Mouse (Mus musculus): ENCODE measurements around the gene Plcxd2. TPM values are rescaled to one million over a fixed set of nuclear protein-coding genes. Genes with fewer than 3 reads are reported as not detected.

Plcxd2 gene
- polyA plus RNA-seq, 1 experiment = 46.9 TPM

- no peaks in the 10 kb centered on the region for H3K27me3 ChIP-seq (ENCODE audit: control insufficient read depth, insufficient read depth, low read length)
- no peak for DNase-seq
- H3K4me1 ChIP-seq (ENCODE audit: control insufficient read depth, insufficient read depth, low read length) = no peaks in the 10 kb centered on the region
- H3K27ac ChIP-seq (ENCODE audit: insufficient read depth, low read length) = no peak overlapping the region
- TF ChIP-seq CTCF (IDR thresholded peaks at IDR 0.05; ENCODE audit: borderline replicate concordance, insufficient read depth, low read depth, low read length) (no peak), POLR2A (IDR thresholded peaks at IDR 0.05; ENCODE audit: borderline replicate concordance, insufficient read depth, low read length) (no peak)
- 96% methylated on average over 2 of the region's 2 CpGs for WGBS
- H3K4me3 ChIP-seq (replicated peaks; ENCODE audit: insufficient read depth, low read depth, low read length) = no peak overlapping the region
These were observed 63.7 kb downstream of the Plcxd2 start for GRCm38 (mm10) chr16:45946335-45946734.

- H3K4me1 ChIP-seq (ENCODE audit: control insufficient read depth, insufficient read depth, low read length) = no peaks in the 10 kb centered on the region
- DNase-seq = no peak
- H3K4me3 ChIP-seq (replicated peaks; ENCODE audit: insufficient read depth, low read depth, low read length) = no peak overlapping the region
- H3K27ac ChIP-seq (ENCODE audit: insufficient read depth, low read length) = no peak overlapping the region
- H3K27me3 ChIP-seq (ENCODE audit: control insufficient read depth, insufficient read depth, low read length) = no peaks in the 10 kb centered on the region
- 92% methylated on average over 5 of the region's 5 CpGs for WGBS
- TF ChIP-seq CTCF (IDR thresholded peaks at IDR 0.05; ENCODE audit: borderline replicate concordance, insufficient read depth, low read depth, low read length) = no peak
- no peak for TF ChIP-seq POLR2A (IDR thresholded peaks at IDR 0.05; ENCODE audit: borderline replicate concordance, insufficient read depth, low read length)
These were observed 64.4 kb downstream of the Plcxd2 start for GRCm38 (mm10) chr16:45945649-45946048.

- no peak for DNase-seq
- Histone ChIP-seq H3K4me1 (ENCODE audit: control insufficient read depth, insufficient read depth, low read length) (no peaks in the 10 kb centered on the region), H3K27ac (ENCODE audit: insufficient read depth, low read length) (no peak overlapping the region), H3K27me3 (ENCODE audit: control insufficient read depth, insufficient read depth, low read length) (no peaks in the 10 kb centered on the region), H3K4me3 (replicated peaks; ENCODE audit: insufficient read depth, low read depth, low read length) (no peak overlapping the region)
- 60% methylated on average over 11 of the region's 11 CpGs for WGBS
- TF ChIP-seq CTCF (IDR thresholded peaks at IDR 0.05; ENCODE audit: borderline replicate concordance, insufficient read depth, low read depth, low read length) (no peak), POLR2A (IDR thresholded peaks at IDR 0.05; ENCODE audit: borderline replicate concordance, insufficient read depth, low read length) (no peak)
These were observed 64.8 kb downstream of the Plcxd2 start for GRCm38 (mm10) chr16:45945174-45945631.

GRCm38 (mm10) chr16:45942169-45942891, 67.7 kb downstream of the Plcxd2 start:
- H3K27ac ChIP-seq (ENCODE audit: insufficient read depth, low read length) = no peak overlapping the region
- no peak for TF ChIP-seq POLR2A (IDR thresholded peaks at IDR 0.05; ENCODE audit: borderline replicate concordance, insufficient read depth, low read length)
- TF ChIP-seq CTCF (IDR thresholded peaks at IDR 0.05; ENCODE audit: borderline replicate concordance, insufficient read depth, low read depth, low read length) = no peak
- WGBS = 92% methylated on average over 8 of the region's 8 CpGs
- no peak for DNase-seq
- H3K27me3 ChIP-seq (ENCODE audit: control insufficient read depth, insufficient read depth, low read length) = no peaks in the 10 kb centered on the region
- no peak overlapping the region for H3K4me3 ChIP-seq (replicated peaks; ENCODE audit: insufficient read depth, low read depth, low read length)
- no peaks in the 10 kb centered on the region for H3K4me1 ChIP-seq (ENCODE audit: control insufficient read depth, insufficient read depth, low read length)

- no peak overlapping the region for H3K4me3 ChIP-seq (replicated peaks; ENCODE audit: insufficient read depth, low read depth, low read length)
- WGBS = 83% methylated on average over 2 of the region's 2 CpGs
- no peaks in the 10 kb centered on the region for H3K4me1 ChIP-seq (ENCODE audit: control insufficient read depth, insufficient read depth, low read length)
These were observed 69.3 kb downstream of the Plcxd2 start for GRCm38 (mm10) chr16:45940701-45941100.

GRCm38 (mm10) chr16:45939436-45939835, 70.6 kb downstream of the Plcxd2 start:
- WGBS = 97% methylated on average over 3 of the region's 3 CpGs
- H3K4me3 ChIP-seq (replicated peaks; ENCODE audit: insufficient read depth, low read depth, low read length) = no peak overlapping the region
- no peaks in the 10 kb centered on the region for H3K4me1 ChIP-seq (ENCODE audit: control insufficient read depth, insufficient read depth, low read length)
- DNase-seq = no peak
- H3K27me3 ChIP-seq (ENCODE audit: control insufficient read depth, insufficient read depth, low read length) = no peaks in the 10 kb centered on the region
- H3K27ac ChIP-seq (ENCODE audit: insufficient read depth, low read length) = no peak overlapping the region
- TF ChIP-seq POLR2A (IDR thresholded peaks at IDR 0.05; ENCODE audit: borderline replicate concordance, insufficient read depth, low read length) (no peak), CTCF (IDR thresholded peaks at IDR 0.05; ENCODE audit: borderline replicate concordance, insufficient read depth, low read depth, low read length) (no peak)

More at GRCm38 (mm10) chr16:45940701-45941100, 69.3 kb downstream of the Plcxd2 start:
- no peak for DNase-seq
- Histone ChIP-seq H3K27ac (ENCODE audit: insufficient read depth, low read length) (no peak overlapping the region), H3K27me3 (ENCODE audit: control insufficient read depth, insufficient read depth, low read length) (no peaks in the 10 kb centered on the region)
- TF ChIP-seq POLR2A (IDR thresholded peaks at IDR 0.05; ENCODE audit: borderline replicate concordance, insufficient read depth, low read length) (no peak), CTCF (IDR thresholded peaks at IDR 0.05; ENCODE audit: borderline replicate concordance, insufficient read depth, low read depth, low read length) (no peak)

- 67% methylated on average over 2 of the region's 2 CpGs for WGBS
- TF ChIP-seq POLR2A (IDR thresholded peaks at IDR 0.05; ENCODE audit: borderline replicate concordance, insufficient read depth, low read length) = no peak
- no peak for TF ChIP-seq CTCF (IDR thresholded peaks at IDR 0.05; ENCODE audit: borderline replicate concordance, insufficient read depth, low read depth, low read length)
- DNase-seq = no peak
- Histone ChIP-seq H3K27ac (ENCODE audit: insufficient read depth, low read length) (no peak overlapping the region), H3K4me1 (ENCODE audit: control insufficient read depth, insufficient read depth, low read length) (no peaks in the 10 kb centered on the region), H3K4me3 (replicated peaks; ENCODE audit: insufficient read depth, low read depth, low read length) (no peak overlapping the region), H3K27me3 (ENCODE audit: control insufficient read depth, insufficient read depth, low read length) (no peaks in the 10 kb centered on the region)
These were observed 72.6 kb downstream of the Plcxd2 start for GRCm38 (mm10) chr16:45937381-45937780.

GRCm38 (mm10) chr16:45936521-45936920, 73.5 kb downstream of the Plcxd2 start:
- WGBS = 62% methylated on average over 2 of the region's 2 CpGs
- Histone ChIP-seq H3K27me3 (ENCODE audit: control insufficient read depth, insufficient read depth, low read length) (no peaks in the 10 kb centered on the region), H3K27ac (ENCODE audit: insufficient read depth, low read length) (no peak overlapping the region), H3K4me3 (replicated peaks; ENCODE audit: insufficient read depth, low read depth, low read length) (no peak overlapping the region), H3K4me1 (ENCODE audit: control insufficient read depth, insufficient read depth, low read length) (no peaks in the 10 kb centered on the region)
- TF ChIP-seq POLR2A (IDR thresholded peaks at IDR 0.05; ENCODE audit: borderline replicate concordance, insufficient read depth, low read length) (no peak), CTCF (IDR thresholded peaks at IDR 0.05; ENCODE audit: borderline replicate concordance, insufficient read depth, low read depth, low read length) (no peak)
- no peak for DNase-seq
